Mouse (Mus musculus) G1E (cell line): ENCODE results near the gene AU022252. TPM values are rescaled to one million over a fixed set of nuclear protein-coding genes. Genes with fewer than 3 reads are reported as not detected.
A peak's percentile ranks its signal among the peaks of the same experiment; 100 is the strongest.

Source experiments
- ATAC-seq: 2 replicates; pipeline ENCODE4 v1.8.0; 2016; ENCODE audit warnings: mild to moderate bottlenecking; ENCODE audit not compliant: insufficient number of reproducible peaks, poor library complexity, low FRiP score, severe bottlenecking; ENCODE audit errors: extremely low read depth
- DNase-seq: peaks from one replicate; pipeline ENCODE4 v3.0.0; 2012; ENCODE audit warnings: low spot score
- H3K27me3 ChIP-seq: 2 replicates; pipeline ENCODE4 v1.6.1; 2012; ENCODE audit warnings: mild to moderate bottlenecking, low read length, inconsistent platforms; ENCODE audit not compliant: insufficient read depth
- H3K36me3 ChIP-seq: replicated peaks from 2 replicates; pipeline ENCODE3; 2012; ENCODE audit warnings: mild to moderate bottlenecking, inconsistent platforms
- H3K4me1 ChIP-seq: 2 replicates; pipeline ENCODE4 v1.6.1; 2012; ENCODE audit warnings: low read depth, low read length, inconsistent platforms, mixed read lengths; ENCODE audit not compliant: insufficient read depth
- H3K4me3 ChIP-seq: 2 replicates; pipeline ENCODE4 v1.5.1; 2012; ENCODE audit warnings: low read depth, mild to moderate bottlenecking, inconsistent platforms, low read length, moderate library complexity, mixed read lengths
- H3K9me3 ChIP-seq: replicated peaks from 2 replicates; pipeline ENCODE4 v1.6.1; 2012; ENCODE audit warnings: inconsistent platforms
- CTCF ChIP-seq: IDR thresholded peaks from 2 replicates; pipeline ENCODE4 v1.5.1; 2012; ENCODE audit warnings: low read depth, low read length, inconsistent platforms, mixed read lengths
- GATA1 ChIP-seq: IDR thresholded peaks from 2 replicates; pipeline ENCODE4 v1.6.1; 2012; ENCODE audit warnings: borderline replicate concordance, low read length, inconsistent platforms, mixed read lengths
- GATA2 ChIP-seq: IDR thresholded peaks from 2 replicates; pipeline ENCODE4 v1.6.1; 2012; ENCODE audit warnings: low read depth, low read length, inconsistent platforms, borderline replicate concordance
- POLR2AphosphoS5 ChIP-seq: IDR thresholded peaks from 2 replicates; pipeline ENCODE4 v1.6.1; 2012; ENCODE audit warnings: low read depth, low read length, inconsistent platforms; ENCODE audit not compliant: insufficient replicate concordance
- TAL1 ChIP-seq: conservative IDR thresholded peaks from 2 replicates; pipeline ENCODE4 v1.6.1; 2012; ENCODE audit warnings: low read depth, low read length, inconsistent platforms, mixed read lengths
- polyA plus RNA-seq: library from polyadenylated mRNA; stranded (reverse); fragments of >175 nt; gene quantifications from 2 replicates; pipeline ENCODE4 v1.2.3, GENCODE M21; 2012
- total RNA-seq, 2 experiments: library from RNA; stranded (forward) in 1 of 2; stranded (reverse) in 1 of 2; fragments of 200-1000 nt in 1 of 2; fragments of >200 nt in 1 of 2; fragmentation: Nextera tagmentation in 1 of 2; gene quantifications; 2 replicates each; pipeline ENCODE4 v1.2.3; 2014 to 2017

AU022252 gene
- total and polyA plus RNA-seq, 3 experiments: 10.1 to 25.9 (median 14.0) TPM

DNA sequence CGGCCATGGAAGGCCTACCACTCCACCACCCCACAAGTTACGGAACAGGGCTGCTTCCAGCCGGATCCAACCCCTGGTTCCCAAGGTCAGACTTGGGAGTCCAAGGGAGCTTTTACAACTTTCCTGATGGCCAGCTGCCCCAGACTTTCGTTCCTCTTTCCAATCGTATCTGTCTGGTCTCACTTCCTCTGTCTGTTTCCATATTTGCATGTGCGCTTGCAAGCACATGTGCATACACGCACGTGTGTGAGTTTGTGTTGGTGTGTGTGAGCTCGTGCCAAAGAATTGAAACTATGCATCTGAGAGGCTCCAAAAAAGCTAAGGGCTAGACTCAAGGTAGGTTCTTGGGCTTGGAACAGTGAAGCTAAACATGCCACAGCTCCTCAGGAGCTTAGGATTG, 51.1 kb downstream of the AU022252 start:
- Histone ChIP-seq H3K4me3 (no peak overlapping the region), H3K4me1 (peaks cover 83% of the 10 kb centered on the region), H3K27me3 (no peaks in the 10 kb centered on the region; the same call in 1 of the 2 replicates), H3K36me3 (peaks cover 99% of the 10 kb centered on the region), H3K9me3 (no peaks in the 10 kb centered on the region)
- no peak for DNase-seq
- TF ChIP-seq GATA1 (no peak), CTCF (no peak), TAL1 (no peak), POLR2AphosphoS5 (no peak), GATA2 (no peak)
- ATAC-seq: no peak

DNA sequence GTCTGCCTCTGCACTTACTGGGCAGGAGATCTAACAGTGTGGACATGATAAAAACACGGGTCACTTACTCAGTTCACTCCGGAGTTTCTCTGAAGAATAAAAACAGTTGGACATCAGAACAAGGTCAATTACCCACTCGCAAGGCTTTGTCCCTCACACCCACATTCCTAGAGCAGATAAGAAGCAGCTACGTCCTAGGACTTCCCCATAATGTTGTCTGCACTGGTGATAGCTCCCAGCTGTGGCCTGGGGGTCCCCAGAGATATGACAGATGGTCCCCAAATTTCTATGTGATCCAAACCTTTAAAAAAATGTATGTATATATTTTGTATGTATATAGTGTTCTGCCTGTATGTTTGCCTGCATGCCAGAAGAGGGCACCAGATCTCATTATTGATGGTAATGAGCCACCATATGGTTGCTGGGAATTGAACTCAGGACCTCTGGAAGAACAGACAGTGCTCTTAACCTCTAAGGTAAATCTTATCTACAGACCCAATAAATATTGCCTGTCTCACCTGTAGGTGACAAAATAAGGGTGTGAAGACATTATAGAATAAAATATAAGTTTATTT, 52.3 kb downstream of the AU022252 start:
- H3K36me3 ChIP-seq: peaks cover 98% of the 10 kb centered on the region
- H3K9me3 ChIP-seq: no peaks in the 10 kb centered on the region
- TF ChIP-seq TAL1 (no peak; the same call in 1 of the 2 replicates), GATA1 (no peak), GATA2 (no peak), POLR2AphosphoS5 (no peak), CTCF (no peak; the same call in 1 of the 2 replicates)
- no peak overlapping the region for H3K4me3 ChIP-seq
- DNase-seq (peak; percentile 24), ATAC-seq (peak; percentile 30)
- H3K4me1 ChIP-seq: peaks cover 74% of the 10 kb centered on the region
- no peaks in the 10 kb centered on the region; the same call in 1 of the 2 replicates for H3K27me3 ChIP-seq

DNA sequence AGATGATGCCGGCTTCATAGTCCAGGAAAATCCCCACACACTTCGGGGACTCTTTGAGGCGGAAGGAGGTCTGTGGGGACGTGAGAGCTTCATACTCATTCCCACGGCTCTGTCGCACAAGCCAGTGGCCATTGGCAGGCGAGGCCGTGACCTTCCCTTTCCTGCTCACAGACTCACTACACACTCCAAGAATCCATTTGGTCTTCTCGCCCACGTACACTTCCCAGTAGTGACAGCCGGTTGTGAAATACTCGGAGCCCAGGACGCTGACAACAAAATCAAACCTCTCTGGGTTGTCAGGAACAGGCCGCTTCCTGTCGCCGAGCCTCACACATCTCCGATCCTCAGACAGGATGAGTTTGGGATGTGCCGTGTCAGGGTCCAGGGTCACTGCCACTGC, 54.2 kb downstream of the AU022252 start:
- H3K27me3 ChIP-seq: no peaks in the 10 kb centered on the region; the same call in 1 of the 2 replicates
- peaks cover 79% of the 10 kb centered on the region for H3K36me3 ChIP-seq
- no peak overlapping the region for H3K4me3 ChIP-seq
- no peaks in the 10 kb centered on the region for H3K9me3 ChIP-seq
- ATAC-seq (no peak), DNase-seq (no peak)
- TF ChIP-seq POLR2AphosphoS5 (no peak), CTCF (no peak), GATA1 (no peak), GATA2 (no peak), TAL1 (no peak)
- H3K4me1 ChIP-seq: peaks cover 65% of the 10 kb centered on the region

DNA sequence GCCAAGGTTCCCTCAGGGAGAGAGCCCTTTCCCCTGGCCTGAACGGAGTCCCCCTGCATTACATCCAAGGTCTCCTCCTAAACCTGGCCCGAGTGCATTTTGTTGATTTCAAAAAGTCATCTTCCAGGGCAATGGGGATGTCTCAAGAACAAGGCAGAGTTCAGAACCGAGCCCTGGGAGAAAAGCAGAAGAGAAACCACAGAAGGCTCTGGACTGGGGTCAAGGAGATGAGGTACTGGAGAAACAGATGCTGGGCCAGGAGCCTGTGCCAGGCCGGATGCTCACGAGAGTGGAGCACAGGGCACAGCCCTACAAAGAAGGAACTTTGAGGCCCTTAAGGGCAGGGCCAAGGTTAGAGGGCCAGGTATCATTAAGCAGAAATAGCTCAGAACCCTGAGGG, 54.8 kb downstream of the AU022252 start:
- DNase-seq (no peak), ATAC-seq (no peak)
- TF ChIP-seq TAL1 (no peak), GATA1 (no peak), GATA2 (no peak), POLR2AphosphoS5 (no peak), CTCF (no peak)
- Histone ChIP-seq H3K27me3 (no peaks in the 10 kb centered on the region; the same call in 1 of the 2 replicates), H3K36me3 (peaks cover 73% of the 10 kb centered on the region), H3K4me1 (peaks cover 65% of the 10 kb centered on the region), H3K9me3 (no peaks in the 10 kb centered on the region), H3K4me3 (no peak overlapping the region)

DNA sequence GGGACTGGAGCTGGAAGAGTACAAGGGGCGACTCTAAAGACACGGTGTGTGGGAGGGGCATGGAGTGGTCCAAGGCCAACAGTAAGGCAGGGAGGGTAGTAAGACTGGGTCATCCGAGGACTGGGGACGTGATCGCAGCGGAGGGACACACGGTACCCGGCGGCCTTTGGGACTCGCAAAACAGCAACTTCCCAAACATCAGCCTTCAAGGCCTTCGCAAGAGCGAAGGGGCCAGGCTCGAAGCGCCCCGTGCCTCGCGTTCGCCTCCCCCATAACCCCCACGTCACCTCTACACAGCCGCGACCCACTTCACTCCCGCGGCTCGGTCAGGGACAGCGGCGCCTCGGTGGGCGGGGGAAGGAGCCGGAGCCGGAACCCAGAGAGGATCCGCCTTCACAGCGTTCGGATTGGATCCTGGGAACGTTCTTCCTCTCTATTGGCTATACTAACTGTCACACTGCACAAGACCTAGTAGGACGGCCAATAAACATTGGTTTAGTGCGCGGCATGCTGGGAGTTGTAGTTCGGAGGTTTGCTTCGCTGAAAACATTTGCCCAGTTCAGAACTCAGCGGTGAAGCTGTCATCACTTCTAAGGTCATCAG, 58.6 kb downstream of the AU022252 start, which contains the start of gene Zfp691:
Gene Zfp691 (minus strand): TSS at position 345 of the 603 bp plus-strand sequence.
- Histone ChIP-seq H3K9me3 (no peaks in the 10 kb centered on the region), H3K4me1 (peaks cover 52% of the 10 kb centered on the region), H3K27me3 (no peaks in the 10 kb centered on the region; the same call in 1 of the 2 replicates), H3K4me3 (peak within 1 kb of the TSS; percentile 94), H3K36me3 (peaks cover 71% of the 10 kb centered on the region)
- TF ChIP-seq POLR2AphosphoS5 (peak; percentile 83), GATA2 (no peak)
- DNase-seq: peak; percentile 98
- peak; percentile 99 for ATAC-seq

DNA sequence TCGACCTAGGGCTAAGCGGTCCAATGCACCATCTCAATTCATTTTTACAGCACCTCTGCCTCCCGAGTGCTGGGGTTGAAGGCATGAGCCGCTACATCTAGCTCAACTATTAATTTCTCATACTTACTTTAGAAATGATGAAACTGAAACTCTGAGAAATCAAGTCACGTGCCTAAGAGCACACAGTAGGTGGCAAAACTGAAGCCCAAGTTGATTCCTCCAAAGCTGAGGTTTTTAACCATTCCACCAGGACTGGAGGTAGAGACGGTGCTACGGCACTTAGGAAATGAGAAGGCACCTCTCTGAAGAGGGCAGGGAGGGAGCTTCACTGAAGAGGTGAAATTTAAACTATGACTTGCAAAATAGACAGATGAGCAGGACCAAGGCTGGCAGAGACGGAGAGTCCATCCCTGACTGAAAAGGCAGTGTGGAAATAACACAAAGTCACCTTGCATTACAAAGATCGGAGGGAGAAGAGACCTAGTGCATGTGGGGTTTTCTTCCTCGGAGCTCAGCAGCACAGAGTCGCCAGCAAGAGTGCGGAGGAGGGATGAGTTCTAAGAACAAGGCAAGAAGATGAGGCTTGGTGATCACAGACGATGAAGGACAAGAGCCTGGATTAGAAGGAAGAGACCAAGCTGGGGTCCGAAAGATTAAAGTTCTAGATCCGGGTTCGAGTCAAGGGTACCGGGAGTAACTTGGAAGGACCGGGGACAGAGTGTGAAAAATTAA, 59.4 kb downstream of the AU022252 start:
- DNase-seq (peak; percentile 34), ATAC-seq (0 out of 2 replicates have a peak, but pooled peaks have one; percentile 2)
- no peak for TF ChIP-seq GATA1
- H3K4me3 ChIP-seq: peak overlapping the region; percentile 94
- peaks cover 45% of the 10 kb centered on the region for H3K4me1 ChIP-seq
- peaks cover 71% of the 10 kb centered on the region for H3K36me3 ChIP-seq
- no peaks in the 10 kb centered on the region for H3K9me3 ChIP-seq
- no peaks in the 10 kb centered on the region for H3K27me3 ChIP-seq
